Mouse (Mus musculus): ENCODE measurements around the gene Mettl7a2. TPM values are rescaled to one million over a fixed set of nuclear protein-coding genes. Genes with fewer than 3 reads are reported as not detected.
"Not testable (repeated sequence)": the region's sequence is repeated elsewhere in the genome, so short reads cannot be mapped to it uniquely, and the experiment has no call there.

Gene Mettl7a2
- polyA plus RNA-seq, 1 experiment from 2014 or later = not detected

GRCm38 (mm10) chr15:100346761-100347160, 6.2 kb upstream of the Mettl7a2 start:
- WGBS = 77% methylated on average over 14 of the region's 14 CpGs
- H3K36me3 ChIP-seq = no peaks in the 10 kb centered on the region
- H3K4me2 ChIP-seq (replicated peaks) = no peak overlapping the region
- no peaks in the 10 kb centered on the region for H3K9me3 ChIP-seq
- H3K4me1 ChIP-seq = no peaks in the 10 kb centered on the region
- no peaks in the 10 kb centered on the region for H3K27me3 ChIP-seq
- H3K27ac ChIP-seq (replicated peaks) = no peak overlapping the region
- no peak overlapping the region for H3K4me3 ChIP-seq
- no peak overlapping the region for H3K9ac ChIP-seq (replicated peaks)
- ATAC-seq (ENCODE audit: low FRiP score, low read depth) = no peak

- no peak for ATAC-seq (ENCODE audit: low FRiP score, low read depth)
- H3K36me3 ChIP-seq = no peaks in the 10 kb centered on the region
- H3K9me3 ChIP-seq = no peaks in the 10 kb centered on the region
- no peak overlapping the region for H3K9ac ChIP-seq (replicated peaks)
- WGBS = 56% methylated on average over 2 of the region's 2 CpGs
- H3K27me3 ChIP-seq = no peaks in the 10 kb centered on the region
- no peaks in the 10 kb centered on the region for H3K4me1 ChIP-seq
- no peak overlapping the region for H3K4me2 ChIP-seq (replicated peaks)
- no peak overlapping the region for H3K4me3 ChIP-seq
- H3K27ac ChIP-seq (replicated peaks) = no peak overlapping the region
Observed at GRCm38 (mm10) chr15:100349496-100349895, 3.5 kb upstream of the Mettl7a2 start.

GRCm38 (mm10) chr15:100351501-100352060, 1.4 kb upstream of the Mettl7a2 start:
- Histone ChIP-seq H3K4me3 (no peak overlapping the region), H3K4me1 (no peaks in the 10 kb centered on the region), H3K36me3 (no peaks in the 10 kb centered on the region), H3K27me3 (no peaks in the 10 kb centered on the region), H3K9me3 (no peaks in the 10 kb centered on the region), H3K9ac (replicated peaks) (no peak overlapping the region), H3K27ac (replicated peaks) (no peak overlapping the region), H3K4me2 (replicated peaks) (no peak overlapping the region)
- 78% methylated on average over 6 of the region's 6 CpGs for WGBS
- no peak for ATAC-seq (ENCODE audit: low FRiP score, low read depth)

- 91% methylated on average over 17 of the region's 22 CpGs for WGBS
- ATAC-seq (ENCODE audit: low FRiP score, low read depth); H3K9ac ChIP-seq (replicated peaks); H3K27me3 ChIP-seq; H3K4me3 ChIP-seq; H3K4me2 ChIP-seq (replicated peaks); H3K9me3 ChIP-seq; H3K4me1 ChIP-seq; H3K27ac ChIP-seq (replicated peaks); H3K36me3 ChIP-seq: not testable (repeated sequence)
Observed at GRCm38 (mm10) chr15:100353399-100353798, 399 bp downstream of the Mettl7a2 start.

- H3K4me2 ChIP-seq (replicated peaks) = no peak overlapping the region
- no peak overlapping the region for H3K4me3 ChIP-seq
- H3K27me3 ChIP-seq = no peaks in the 10 kb centered on the region
- ATAC-seq (ENCODE audit: low FRiP score, low read depth) = no peak
- H3K36me3 ChIP-seq = no peaks in the 10 kb centered on the region
- H3K9me3 ChIP-seq = no peaks in the 10 kb centered on the region
- no peak overlapping the region for H3K9ac ChIP-seq (replicated peaks)
- WGBS = 92% methylated on average over 5 of the region's 5 CpGs
- H3K4me1 ChIP-seq = no peaks in the 10 kb centered on the region
- H3K27ac ChIP-seq (replicated peaks) = no peak overlapping the region
Observed at GRCm38 (mm10) chr15:100355876-100356275, 2.9 kb downstream of the Mettl7a2 start.

- H3K9ac ChIP-seq (replicated peaks) = no peak within 1 kb of the TSS
- no peaks in the 10 kb centered on the region for H3K4me1 ChIP-seq
- no peaks in the 10 kb centered on the region for H3K27me3 ChIP-seq
- no peaks in the 10 kb centered on the region for H3K36me3 ChIP-seq
- no peak within 1 kb of the TSS for H3K4me2 ChIP-seq (replicated peaks)
- no peak for ATAC-seq (ENCODE audit: low FRiP score, low read depth)
- H3K27ac ChIP-seq (replicated peaks) = no peak within 1 kb of the TSS
- no peaks in the 10 kb centered on the region for H3K9me3 ChIP-seq
- WGBS = 81% methylated on average over 7 of the region's 7 CpGs
- no peak within 1 kb of the TSS for H3K4me3 ChIP-seq
Observed at GRCm38 (mm10) chr15:100364242-100364641, 11.2 kb downstream of the Mettl7a2 start, which contains the start of gene Higd1c. Higd1c (plus strand) TSS chr15:100364542.

GRCm38 (mm10) chr15:100365967-100366366, 13.0 kb downstream of the Mettl7a2 start:
- not testable (repeated sequence) for H3K4me2 ChIP-seq (replicated peaks); H3K9me3 ChIP-seq; H3K9ac ChIP-seq (replicated peaks); H3K4me1 ChIP-seq; H3K36me3 ChIP-seq; H3K4me3 ChIP-seq; ATAC-seq (ENCODE audit: low FRiP score, low read depth); H3K27ac ChIP-seq (replicated peaks); H3K27me3 ChIP-seq
- 70% methylated on average over 9 of the region's 9 CpGs for WGBS

- Histone ChIP-seq H3K4me2 (replicated peaks) (no peak overlapping the region), H3K9me3 (no peaks in the 10 kb centered on the region), H3K27ac (replicated peaks) (no peak overlapping the region), H3K27me3 (no peaks in the 10 kb centered on the region), H3K36me3 (no peaks in the 10 kb centered on the region), H3K4me3 (no peak overlapping the region), H3K9ac (replicated peaks) (no peak overlapping the region), H3K4me1 (no peaks in the 10 kb centered on the region)
- 85% methylated on average over 6 of the region's 7 CpGs for WGBS
- ATAC-seq (ENCODE audit: low FRiP score, low read depth) = no peak
Observed at GRCm38 (mm10) chr15:100367119-100367518, 14.1 kb downstream of the Mettl7a2 start.

- 37% methylated on average over 5 of the region's 5 CpGs for WGBS
- Histone ChIP-seq H3K9me3 (no peaks in the 10 kb centered on the region), H3K27me3 (no peaks in the 10 kb centered on the region), H3K9ac (replicated peaks) (no peak overlapping the region), H3K4me1 (no peaks in the 10 kb centered on the region), H3K36me3 (no peaks in the 10 kb centered on the region), H3K4me2 (replicated peaks) (no peak overlapping the region), H3K27ac (replicated peaks) (no peak overlapping the region), H3K4me3 (no peak overlapping the region)
- ATAC-seq (ENCODE audit: low FRiP score, low read depth) = no peak
Observed at GRCm38 (mm10) chr15:100375066-100375465, 22.1 kb downstream of the Mettl7a2 start.

GRCm38 (mm10) chr15:100377847-100378505, 25.0 kb downstream of the Mettl7a2 start:
- H3K9ac ChIP-seq (replicated peaks); H3K4me2 ChIP-seq (replicated peaks); H3K27me3 ChIP-seq; H3K4me1 ChIP-seq; H3K27ac ChIP-seq (replicated peaks); ATAC-seq (ENCODE audit: low FRiP score, low read depth); H3K9me3 ChIP-seq; H3K36me3 ChIP-seq; H3K4me3 ChIP-seq: not testable (repeated sequence)
- 41% methylated on average over 4 of the region's 9 CpGs for WGBS

GRCm38 (mm10) chr15:100379658-100380057, 26.7 kb downstream of the Mettl7a2 start:
- ATAC-seq (ENCODE audit: low FRiP score, low read depth) = no peak
- H3K4me3 ChIP-seq = no peak overlapping the region

GRCm38 (mm10) chr15:100380104-100380503, 27.1 kb downstream of the Mettl7a2 start:
- WGBS = 79% methylated on average over 2 of the region's 2 CpGs
- ATAC-seq (ENCODE audit: low FRiP score, low read depth) = no peak
- no peaks in the 10 kb centered on the region for H3K9me3 ChIP-seq

More at GRCm38 (mm10) chr15:100379658-100380057, 26.7 kb downstream of the Mettl7a2 start:
- Histone ChIP-seq H3K4me2 (replicated peaks) (no peak overlapping the region), H3K9ac (replicated peaks) (no peak overlapping the region), H3K4me1 (no peaks in the 10 kb centered on the region), H3K27me3 (no peaks in the 10 kb centered on the region), H3K36me3 (no peaks in the 10 kb centered on the region), H3K9me3 (no peaks in the 10 kb centered on the region), H3K27ac (replicated peaks) (no peak overlapping the region)
- WGBS = 87% methylated on average over 8 of the region's 8 CpGs

GRCm38 (mm10) chr15:100385705-100386104, 32.7 kb downstream of the Mettl7a2 start:
- Histone ChIP-seq H3K27me3 (no peaks in the 10 kb centered on the region), H3K4me2 (replicated peaks) (no peak overlapping the region), H3K4me3 (no peak overlapping the region), H3K36me3 (no peaks in the 10 kb centered on the region), H3K27ac (replicated peaks) (no peak overlapping the region), H3K4me1 (no peaks in the 10 kb centered on the region), H3K9me3 (no peaks in the 10 kb centered on the region), H3K9ac (replicated peaks) (no peak overlapping the region)
- no peak for ATAC-seq (ENCODE audit: low FRiP score, low read depth)
- WGBS = 95% methylated on average over 9 of the region's 9 CpGs

More at GRCm38 (mm10) chr15:100380104-100380503, 27.1 kb downstream of the Mettl7a2 start:
- Histone ChIP-seq H3K9ac (replicated peaks) (no peak overlapping the region), H3K4me3 (no peak overlapping the region), H3K4me1 (no peaks in the 10 kb centered on the region), H3K27me3 (no peaks in the 10 kb centered on the region), H3K36me3 (no peaks in the 10 kb centered on the region), H3K27ac (replicated peaks) (no peak overlapping the region), H3K4me2 (replicated peaks) (no peak overlapping the region)
